Mouse (Mus musculus): ENCODE results near the gene Ctse. TPM values are rescaled to one million over a fixed set of nuclear protein-coding genes. Genes with fewer than 3 reads are reported as not detected.

The Ctse gene
- not detected in 2 replicates for polyA plus RNA-seq (2015; fragmentation: Nextera tagmentation; extraction: Ambion mirVana)

DNA sequence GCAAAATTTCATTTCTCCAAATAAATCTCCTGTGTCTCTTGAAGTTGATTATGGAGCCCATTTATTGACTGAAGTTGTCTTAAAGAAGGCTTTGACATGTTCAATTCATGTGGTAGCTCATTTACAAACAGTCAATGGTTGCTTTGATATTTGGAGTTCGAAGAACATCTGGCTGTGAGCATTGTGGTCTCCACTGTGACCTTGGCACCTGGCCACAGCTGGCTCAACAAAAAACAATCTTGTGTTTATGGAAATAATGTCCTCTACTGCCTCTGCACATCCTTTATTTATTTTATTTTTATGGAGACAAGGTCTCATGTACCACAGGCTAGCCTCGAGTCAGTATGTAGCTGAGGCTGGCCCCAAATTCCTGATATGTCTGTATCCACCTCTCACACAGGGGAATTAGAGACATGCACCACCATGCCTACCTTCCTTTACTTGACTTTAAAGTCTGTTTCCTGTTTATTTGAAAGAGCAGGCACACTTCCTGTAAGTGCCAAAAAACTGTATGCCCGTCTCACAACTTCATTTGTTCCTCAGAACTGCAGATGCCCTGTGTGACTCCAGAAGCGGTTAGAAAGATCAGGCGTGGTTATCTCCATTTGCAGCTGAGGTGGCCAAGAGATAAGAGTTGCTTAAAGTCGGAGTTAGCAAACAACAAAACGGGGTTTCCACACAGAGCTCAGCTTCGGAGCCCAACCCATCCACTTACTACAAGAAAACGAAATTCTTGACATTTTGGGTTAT is at the start of gene Ctse:
Ctse (plus strand) TSS at position 516 of the 750 bp plus-strand sequence.
- Histone ChIP-seq H3K4me2 (ENCODE audit: low read length) (no peak within 1 kb of the TSS), H3K27ac (ENCODE audit: low read depth, low read length) (no peak within 1 kb of the TSS), H3K4me3 (ENCODE audit: low read length) (no peak within 1 kb of the TSS), H3K27me3 (replicated peaks; ENCODE audit: control insufficient read depth, insufficient read depth, low read length) (no peaks in the 10 kb centered on the region), H3K4me1 (ENCODE audit: control insufficient read depth, insufficient read depth, low read depth, low read length) (no peaks in the 10 kb centered on the region), H3K9ac (ENCODE audit: low read depth, low read length) (no peak within 1 kb of the TSS), H3K9me3 (ENCODE audit: control insufficient read depth, low read length) (no peaks in the 10 kb centered on the region), H3K36me3 (ENCODE audit: control insufficient read depth, insufficient read depth, low read length) (no peaks in the 10 kb centered on the region)
- WGBS: 89% methylated on average over 9 of the region's 9 CpGs
- ATAC-seq: no peak

DNA sequence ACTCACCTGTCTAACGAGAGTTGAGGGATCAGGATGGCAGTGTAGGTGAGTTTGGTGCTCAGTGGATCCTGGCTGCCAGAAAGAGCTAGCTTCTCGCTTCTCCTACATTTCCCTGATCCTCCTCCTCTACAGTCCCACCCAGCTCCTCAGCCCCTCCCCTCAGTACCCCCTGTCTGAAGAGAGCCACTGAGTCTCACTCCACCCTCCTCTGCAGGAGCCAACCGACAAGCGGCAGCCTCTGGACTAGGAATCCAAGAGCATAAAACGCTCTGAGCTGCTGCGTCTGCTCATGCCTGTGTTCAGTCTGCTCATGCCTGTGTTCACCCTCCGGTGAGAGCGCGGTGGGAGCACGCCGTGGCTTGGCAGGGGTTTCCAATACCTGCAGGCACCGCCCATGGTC is 39.2 kb upstream of the Ctse start, which contains the start of gene Avpr1b:
Avpr1b (plus strand) TSS at position 335 of the 400 bp plus-strand sequence.
- no peak for ATAC-seq
- no peaks in the 10 kb centered on the region for H3K27me3 ChIP-seq (replicated peaks; ENCODE audit: control insufficient read depth, insufficient read depth, low read length)

DNA sequence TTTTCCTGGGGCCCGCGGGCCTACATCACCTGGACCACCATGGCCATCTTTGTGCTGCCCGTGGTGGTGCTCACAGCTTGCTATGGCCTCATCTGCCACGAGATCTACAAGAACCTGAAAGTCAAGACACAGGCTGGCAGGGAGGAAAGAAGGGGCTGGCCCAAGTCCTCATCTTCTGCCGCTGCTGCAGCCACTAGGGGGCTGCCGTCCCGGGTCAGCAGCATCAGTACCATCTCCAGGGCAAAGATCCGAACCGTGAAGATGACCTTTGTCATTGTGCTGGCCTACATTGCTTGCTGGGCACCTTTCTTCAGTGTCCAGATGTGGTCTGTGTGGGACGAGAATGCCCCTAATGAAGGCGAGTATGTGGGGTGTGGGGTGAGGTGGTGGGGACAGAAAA is 37.8 kb upstream of the Ctse start:
- no peaks in the 10 kb centered on the region for H3K9me3 ChIP-seq (ENCODE audit: control insufficient read depth, low read length)
- no peaks in the 10 kb centered on the region for H3K27me3 ChIP-seq (replicated peaks; ENCODE audit: control insufficient read depth, insufficient read depth, low read length)
- H3K4me3 ChIP-seq (ENCODE audit: low read length): no peak overlapping the region
- ATAC-seq: no peak
- no peaks in the 10 kb centered on the region for H3K36me3 ChIP-seq (ENCODE audit: control insufficient read depth, insufficient read depth, low read length)
- WGBS: 34% methylated on average over 11 of the region's 11 CpGs
- H3K27ac ChIP-seq (ENCODE audit: low read depth, low read length): no peak overlapping the region
- H3K4me1 ChIP-seq (ENCODE audit: control insufficient read depth, insufficient read depth, low read depth, low read length): no peaks in the 10 kb centered on the region
- H3K9ac ChIP-seq (ENCODE audit: low read depth, low read length): no peak overlapping the region
- H3K4me2 ChIP-seq (ENCODE audit: low read length): no peak overlapping the region

More for the DNA sequence above, 39.2 kb upstream of the Ctse start, which contains the start of gene Avpr1b:
- H3K27ac ChIP-seq (ENCODE audit: low read depth, low read length): no peak within 1 kb of the TSS
- no peaks in the 10 kb centered on the region for H3K9me3 ChIP-seq (ENCODE audit: control insufficient read depth, low read length)
- no peak within 1 kb of the TSS for H3K9ac ChIP-seq (ENCODE audit: low read depth, low read length)
- no peaks in the 10 kb centered on the region for H3K4me1 ChIP-seq (ENCODE audit: control insufficient read depth, insufficient read depth, low read depth, low read length)
- no peaks in the 10 kb centered on the region for H3K36me3 ChIP-seq (ENCODE audit: control insufficient read depth, insufficient read depth, low read length)
- H3K4me2 ChIP-seq (ENCODE audit: low read length): no peak within 1 kb of the TSS
- H3K4me3 ChIP-seq (ENCODE audit: low read length): no peak within 1 kb of the TSS
- WGBS: 52% methylated on average over 12 of the region's 12 CpGs

DNA sequence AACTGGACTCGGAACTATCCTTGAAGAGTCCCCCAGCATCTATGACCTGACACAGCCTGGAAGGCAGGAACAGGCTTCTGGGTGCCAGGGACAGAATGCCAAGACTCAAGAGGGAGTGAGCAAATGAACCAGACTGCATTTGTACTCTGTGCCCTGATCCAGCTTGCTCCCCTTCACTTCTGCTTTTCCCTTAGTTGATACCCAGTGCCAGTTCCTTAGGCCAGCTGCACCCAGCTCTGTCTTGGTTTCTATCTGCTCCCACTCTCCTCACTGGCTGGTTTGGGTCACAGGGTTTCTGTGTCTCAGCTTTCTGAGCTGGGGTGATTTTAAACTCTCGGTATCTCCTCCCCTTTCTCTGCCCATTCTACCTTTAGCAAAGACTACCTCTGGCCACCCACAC is 31.4 kb upstream of the Ctse start:
- H3K4me3 ChIP-seq (ENCODE audit: low read length): no peak overlapping the region
- WGBS: 87% methylated on average over 2 of the region's 2 CpGs
- no peaks in the 10 kb centered on the region for H3K4me1 ChIP-seq (ENCODE audit: control insufficient read depth, insufficient read depth, low read depth, low read length)

DNA sequence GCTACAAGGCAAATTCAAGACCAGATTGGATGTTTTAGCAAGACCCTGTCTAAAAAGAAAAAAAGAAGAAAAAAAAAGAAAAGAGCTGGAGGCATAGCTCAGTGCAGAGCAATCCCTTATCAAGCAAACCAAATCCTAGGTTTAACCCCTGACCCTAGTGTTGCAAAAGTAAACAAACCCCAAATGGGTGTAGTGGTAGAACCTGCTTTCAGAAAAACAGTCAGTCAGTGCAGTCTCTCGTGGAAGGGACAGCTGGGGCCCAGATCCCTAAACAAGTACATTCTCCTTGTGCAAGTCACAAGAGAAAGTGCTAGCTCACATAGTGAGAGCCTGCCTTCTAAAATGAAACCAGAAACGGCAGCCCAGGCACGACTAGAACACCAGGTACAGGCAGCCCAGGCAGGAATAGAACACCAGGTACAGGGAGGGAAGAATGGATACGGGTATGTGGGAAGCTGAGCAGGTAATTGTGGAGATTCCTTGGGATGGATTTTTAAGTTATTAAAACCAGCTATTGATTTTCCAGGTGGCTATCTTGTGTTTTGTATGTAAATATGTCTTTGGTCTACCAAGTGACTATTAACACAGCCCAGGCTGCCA is 25.4 kb upstream of the Ctse start:
- 76% methylated on average over 4 of the region's 4 CpGs for WGBS
- Histone ChIP-seq H3K27me3 (replicated peaks; ENCODE audit: control insufficient read depth, insufficient read depth, low read length) (no peaks in the 10 kb centered on the region), H3K27ac (ENCODE audit: low read depth, low read length) (no peak overlapping the region), H3K36me3 (ENCODE audit: control insufficient read depth, insufficient read depth, low read length) (no peaks in the 10 kb centered on the region), H3K4me1 (ENCODE audit: control insufficient read depth, insufficient read depth, low read depth, low read length) (no peaks in the 10 kb centered on the region), H3K9me3 (ENCODE audit: control insufficient read depth, low read length) (no peaks in the 10 kb centered on the region), H3K9ac (ENCODE audit: low read depth, low read length) (no peak overlapping the region), H3K4me3 (ENCODE audit: low read length) (no peak overlapping the region), H3K4me2 (ENCODE audit: low read length) (no peak overlapping the region)
- no peak for ATAC-seq

More for the DNA sequence above, 31.4 kb upstream of the Ctse start:
- Histone ChIP-seq H3K27ac (ENCODE audit: low read depth, low read length) (no peak overlapping the region), H3K9ac (ENCODE audit: low read depth, low read length) (no peak overlapping the region), H3K36me3 (ENCODE audit: control insufficient read depth, insufficient read depth, low read length) (no peaks in the 10 kb centered on the region), H3K4me2 (ENCODE audit: low read length) (no peak overlapping the region), H3K27me3 (replicated peaks; ENCODE audit: control insufficient read depth, insufficient read depth, low read length) (no peaks in the 10 kb centered on the region), H3K9me3 (ENCODE audit: control insufficient read depth, low read length) (no peaks in the 10 kb centered on the region)
- no peak for ATAC-seq

DNA sequence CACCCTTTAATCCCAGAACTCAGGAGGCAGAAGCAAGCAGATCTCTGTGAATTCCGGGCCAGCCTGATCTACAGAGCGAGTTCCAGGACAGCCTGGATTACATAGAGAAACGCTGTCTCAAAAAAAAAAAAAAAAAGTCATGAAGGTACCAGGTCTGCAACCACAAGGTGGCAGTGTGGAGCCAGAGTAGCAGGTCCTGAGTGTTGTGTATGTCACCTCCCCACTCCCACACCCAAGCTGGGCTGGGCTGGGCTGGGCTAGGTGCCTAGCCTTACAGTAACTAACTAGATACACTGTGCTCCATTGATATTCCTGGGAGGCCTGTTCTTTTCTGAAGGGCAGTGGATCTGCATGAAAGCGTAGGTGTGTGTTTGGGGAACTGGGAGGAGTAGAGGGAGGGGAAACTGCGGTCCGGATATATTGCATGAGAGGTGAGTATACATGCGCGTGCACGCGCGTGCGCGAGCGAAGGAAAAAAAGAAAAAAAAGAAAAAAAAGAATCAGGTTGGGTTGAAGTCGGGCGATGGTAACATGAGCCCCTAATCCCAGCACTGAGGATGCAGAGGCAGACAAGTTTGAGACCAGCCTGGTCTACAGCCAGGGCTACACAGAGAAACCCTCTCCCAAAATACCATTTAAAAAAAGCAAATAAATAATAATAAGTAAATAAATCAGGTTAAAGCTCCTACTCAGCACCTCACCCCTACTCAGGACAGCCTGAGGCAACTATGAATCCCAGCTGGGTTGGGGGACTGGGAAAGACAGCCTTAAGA is 24.6 kb upstream of the Ctse start:
- Histone ChIP-seq H3K4me1 (ENCODE audit: control insufficient read depth, insufficient read depth, low read depth, low read length) (no peaks in the 10 kb centered on the region), H3K27me3 (replicated peaks; ENCODE audit: control insufficient read depth, insufficient read depth, low read length) (no peaks in the 10 kb centered on the region), H3K4me3 (ENCODE audit: low read length) (no peak overlapping the region), H3K9ac (ENCODE audit: low read depth, low read length) (no peak overlapping the region), H3K9me3 (ENCODE audit: control insufficient read depth, low read length) (no peaks in the 10 kb centered on the region), H3K4me2 (ENCODE audit: low read length) (no peak overlapping the region), H3K27ac (ENCODE audit: low read depth, low read length) (no peak overlapping the region), H3K36me3 (ENCODE audit: control insufficient read depth, insufficient read depth, low read length) (no peaks in the 10 kb centered on the region)
- ATAC-seq: no peak
- 84% methylated on average over 16 of the region's 16 CpGs for WGBS

DNA sequence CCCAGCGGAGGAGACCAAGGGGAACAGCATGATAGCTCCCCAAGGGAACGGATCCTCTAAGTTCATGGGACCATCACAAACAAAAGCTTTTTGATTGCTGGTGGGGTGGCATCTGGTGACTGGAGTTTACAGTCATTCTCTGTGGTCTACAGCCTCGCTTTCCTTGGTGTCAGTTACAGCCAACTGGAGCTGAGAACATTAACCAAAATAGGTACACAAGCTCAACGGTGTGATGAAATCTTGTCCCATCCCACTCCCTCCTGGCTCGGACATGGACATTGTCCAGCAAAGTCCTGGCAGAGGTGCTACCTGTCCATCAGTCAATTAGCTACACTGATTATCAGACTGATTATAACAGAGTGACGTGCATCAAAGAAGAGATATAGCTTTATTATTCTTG is 23.5 kb upstream of the Ctse start:
- no peak overlapping the region for H3K4me2 ChIP-seq (ENCODE audit: low read length)
- H3K9ac ChIP-seq (ENCODE audit: low read depth, low read length): no peak overlapping the region
- no peaks in the 10 kb centered on the region for H3K36me3 ChIP-seq (ENCODE audit: control insufficient read depth, insufficient read depth, low read length)
- H3K4me1 ChIP-seq (ENCODE audit: control insufficient read depth, insufficient read depth, low read depth, low read length): no peaks in the 10 kb centered on the region
- no peak for ATAC-seq
- H3K27ac ChIP-seq (ENCODE audit: low read depth, low read length): no peak overlapping the region
- no peak overlapping the region for H3K4me3 ChIP-seq (ENCODE audit: low read length)
- H3K27me3 ChIP-seq (replicated peaks; ENCODE audit: control insufficient read depth, insufficient read depth, low read length): no peaks in the 10 kb centered on the region
- WGBS: 83% methylated on average over 6 of the region's 6 CpGs
- peaks cover 2% of the 10 kb centered on the region for H3K9me3 ChIP-seq (ENCODE audit: control insufficient read depth, low read length)

DNA sequence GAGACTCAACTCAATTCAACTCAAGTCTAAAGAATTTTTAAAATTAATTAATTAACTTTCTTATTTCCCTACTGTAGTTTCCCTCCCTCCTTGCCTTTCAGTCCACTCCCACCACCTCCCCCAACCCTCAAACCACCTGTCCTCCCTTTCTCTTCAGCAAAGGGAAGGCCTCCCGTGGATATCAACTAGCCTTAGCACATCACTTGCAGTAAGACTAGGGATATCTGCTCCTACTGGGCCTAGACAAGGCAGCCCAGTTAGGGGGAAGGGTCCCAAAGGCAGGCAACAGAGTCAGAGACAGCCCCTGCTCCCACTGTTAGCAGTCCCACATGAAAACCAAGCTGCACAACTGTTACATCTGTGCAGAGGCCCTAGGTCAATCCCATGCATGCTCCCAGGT is 22.0 kb upstream of the Ctse start:
- no peak overlapping the region for H3K27ac ChIP-seq (ENCODE audit: low read depth, low read length)
- no peaks in the 10 kb centered on the region for H3K4me1 ChIP-seq (ENCODE audit: control insufficient read depth, insufficient read depth, low read depth, low read length)
- H3K9ac ChIP-seq (ENCODE audit: low read depth, low read length): no peak overlapping the region
- no peaks in the 10 kb centered on the region for H3K36me3 ChIP-seq (ENCODE audit: control insufficient read depth, insufficient read depth, low read length)
- 82% methylated on average over 1 of the region's 1 CpGs for WGBS
- ATAC-seq: no peak
- no peak overlapping the region for H3K4me2 ChIP-seq (ENCODE audit: low read length)
- peaks cover 5% of the 10 kb centered on the region for H3K9me3 ChIP-seq (ENCODE audit: control insufficient read depth, low read length)
- no peak overlapping the region for H3K4me3 ChIP-seq (ENCODE audit: low read length)
- no peaks in the 10 kb centered on the region for H3K27me3 ChIP-seq (replicated peaks; ENCODE audit: control insufficient read depth, insufficient read depth, low read length)

All from hindbrain, embryonic 16.5 days (tissue).